Mouse (Mus musculus) thymus, adult 2 months (tissue): ENCODE data around the gene Pak3. TPM values are rescaled to one million over a fixed set of nuclear protein-coding genes. Genes with fewer than 3 reads are reported as not detected.

ENCODE experiments used
- DNase-seq: peaks from one replicate; pipeline ENCODE4 v3.0.0; 2021
- H3K27ac ChIP-seq: fragments of 200-500 bp; 2 replicates; pipeline ENCODE4 v1.5.1; 2012; ENCODE audit warnings: low read length, control low read depth; ENCODE audit not compliant: control insufficient read depth, insufficient read depth
- H3K27me3 ChIP-seq: fragments of 200-500 bp; 2 replicates; pipeline ENCODE4 v1.6.1; 2012; ENCODE audit warnings: mild to moderate bottlenecking, low read length, moderate library complexity, mixed read lengths; ENCODE audit not compliant: control insufficient read depth, insufficient read depth
- H3K36me3 ChIP-seq: fragments of 200-500 bp; 2 replicates; pipeline ENCODE4 v1.6.1; 2012; ENCODE audit warnings: mild to moderate bottlenecking, low read length, moderate library complexity; ENCODE audit not compliant: control insufficient read depth, insufficient read depth
- H3K4me1 ChIP-seq: fragments of 200-500 bp; replicated peaks from 2 replicates; pipeline ENCODE4 v1.6.1; 2012; ENCODE audit warnings: low read length; ENCODE audit not compliant: control insufficient read depth, insufficient read depth
- H3K4me3 ChIP-seq: fragments of 200-500 bp; 2 replicates; pipeline ENCODE4 v1.5.1; 2012; ENCODE audit warnings: mild to moderate bottlenecking, low read length, control low read depth, moderate library complexity; ENCODE audit not compliant: control insufficient read depth, insufficient read depth
- CTCF ChIP-seq: fragments of 200-500 bp; IDR thresholded peaks from 2 replicates; pipeline ENCODE4 v1.5.1; 2012; ENCODE audit warnings: mild to moderate bottlenecking, control low read depth, low read length, moderate library complexity, borderline replicate concordance; ENCODE audit not compliant: control insufficient read depth, poor library complexity, insufficient read depth; ENCODE audit errors: extremely low read depth
- POLR2A ChIP-seq: fragments of 200-500 bp; IDR thresholded peaks from 2 replicates; pipeline ENCODE4 v1.6.1; 2012; ENCODE audit warnings: mild to moderate bottlenecking, low read length, control low read depth, moderate library complexity; ENCODE audit not compliant: control insufficient read depth, poor library complexity, insufficient read depth; ENCODE audit errors: extremely low read depth
- WGBS: fragments of 180-500 bp; shearing (Covaris S2); methylation state at CpG from one replicate; pipeline ENCODE4 v1.1.7; 2018; 5-methylcytosine and 5-hydroxymethylcytosine counted together
- polyA plus RNA-seq: library from polyadenylated mRNA; depleted of rRNA; stranded (reverse); fragments of >200 nt; gene quantifications from 2 replicates; pipeline ENCODE4 v1.2.3, GENCODE M21; 2012; rRNA removed

The Pak3 gene
- polyA plus RNA-seq, 1 experiment = 1.1 TPM

DNA sequence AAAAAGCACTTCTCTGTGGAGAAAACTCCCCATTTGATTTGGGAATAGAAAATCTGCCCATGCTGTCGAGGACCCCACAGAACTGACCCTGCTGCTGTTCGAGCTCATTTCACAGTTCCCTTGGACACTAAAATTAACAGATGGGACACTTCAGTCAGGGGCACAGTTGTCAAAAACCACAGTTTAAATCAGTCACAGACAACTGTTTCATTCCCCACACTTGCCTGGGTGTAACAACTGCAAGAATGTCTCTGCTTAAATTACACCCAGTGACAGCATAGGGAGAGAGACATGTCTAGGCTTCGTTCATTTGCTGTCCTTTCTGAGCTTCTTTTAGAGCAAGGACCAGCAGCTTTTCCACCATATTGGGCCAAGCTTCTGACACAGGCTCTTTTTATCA, 328.2 kb downstream of the Pak3 start:
- Histone ChIP-seq H3K36me3 (no peaks in the 10 kb centered on the region), H3K4me1 (no peaks in the 10 kb centered on the region), H3K27ac (no peak overlapping the region), H3K27me3 (no peaks in the 10 kb centered on the region), H3K4me3 (no peak overlapping the region)
- 89% methylated on average over 3 of the region's 3 CpGs for WGBS
- TF ChIP-seq CTCF = no peak
- no peak for TF ChIP-seq POLR2A
- no peak for DNase-seq

Other genes with a start within 250 kb of the Pak3 start
- gene Chrdl1, start 124.3 kb upstream of the Pak3 start, polyA plus RNA-seq = 0.79 and 1.3 TPM in 2 replicates